In genomic region chr15:79986182-79986581, GRCm38 (mm10) we compare ENCODE assay signal across 13 mouse cellular contexts.
"Had no signal": no experiment of that assay in that cellular context is flagged by ENCODE, and none has a peak within 500 bp of the region (broad histone marks: within the 10 kb centered on the region; RNA-seq: fewer than 3 reads in every experiment).

No protein-coding gene starts in this region.

- H3K27me3 ChIP-seq: limb, embryonic 12.5 days; liver, embryonic 15.5 days; midbrain, embryonic 15.5 days; neural tube, embryonic 13.5 days had no signal

- H3K27ac ChIP-seq: kidney, postnatal 0 days; limb, embryonic 12.5 days; liver, embryonic 15.5 days; midbrain, embryonic 15.5 days; neural tube, embryonic 13.5 days had no signal

- H3K9ac ChIP-seq: limb, embryonic 12.5 days; liver, embryonic 15.5 days; midbrain, embryonic 15.5 days; neural tube, embryonic 13.5 days had no signal

- DNase-seq: kidney, postnatal 36 days; layer of hippocampus, adult 9-11 months; layer of hippocampus, postnatal 36 days; lung, adult 2 months; lung, postnatal 36 days; right cerebral cortex, postnatal 14 days; thymus, postnatal 14 days had no signal

- H3K4me1 ChIP-seq: liver, embryonic 15.5 days; midbrain, embryonic 15.5 days had no signal

- H3K9me3 ChIP-seq: limb, embryonic 12.5 days; liver, embryonic 15.5 days; midbrain, embryonic 15.5 days; neural tube, embryonic 13.5 days had no signal

- H3K4me2 ChIP-seq: limb, embryonic 12.5 days; liver, embryonic 15.5 days; midbrain, embryonic 11.5 days; midbrain, embryonic 15.5 days; neural tube, embryonic 13.5 days had no signal

- H3K36me3 ChIP-seq: limb, embryonic 12.5 days; liver, embryonic 15.5 days; midbrain, embryonic 15.5 days; neural tube, embryonic 13.5 days had no signal

- ATAC-seq: midbrain, embryonic 15.5 days had no signal

- H3K4me3 ChIP-seq: limb, embryonic 12.5 days; liver, embryonic 15.5 days; midbrain, embryonic 15.5 days; neural tube, embryonic 13.5 days had no signal
